Mouse (Mus musculus): ENCODE results near the gene Akap7. TPM values are rescaled to one million over a fixed set of nuclear protein-coding genes. Genes with fewer than 3 reads are reported as not detected.

The Akap7 gene
- polyA plus RNA-seq, 1 experiment from 2014 or later, result 14.5 TPM

GRCm38 (mm10) chr10:25246173-25246572, 61.5 kb downstream of the Akap7 start:
- H3K27me3 ChIP-seq, result no peaks in the 10 kb centered on the region
- no peak overlapping the region for H3K4me2 ChIP-seq
- H3K36me3 ChIP-seq (ENCODE audit: poor library complexity, severe bottlenecking), result no peaks in the 10 kb centered on the region
- H3K27ac ChIP-seq, result no peak overlapping the region
- no peak overlapping the region for H3K4me3 ChIP-seq
- no peak overlapping the region for H3K9ac ChIP-seq
- no peaks in the 10 kb centered on the region for H3K9me3 ChIP-seq (replicated peaks)
- no peaks in the 10 kb centered on the region for H3K4me1 ChIP-seq
- 66% methylated on average over 4 of the region's 4 CpGs for WGBS
- peak; percentile 53; the same call in 1 of the 2 replicates for ATAC-seq

- Histone ChIP-seq H3K27ac (no peak overlapping the region), H3K27me3 (no peaks in the 10 kb centered on the region), H3K4me2 (no peak overlapping the region), H3K9ac (no peak overlapping the region), H3K9me3 (replicated peaks) (no peaks in the 10 kb centered on the region), H3K36me3 (ENCODE audit: poor library complexity, severe bottlenecking) (no peaks in the 10 kb centered on the region), H3K4me1 (no peaks in the 10 kb centered on the region), H3K4me3 (no peak overlapping the region)
- ATAC-seq, result peak; percentile 59; the same call in 1 of the 2 replicates
- WGBS, result 32% methylated on average over 9 of the region's 9 CpGs
Measured at GRCm38 (mm10) chr10:25239156-25239555, 68.5 kb downstream of the Akap7 start.

- Histone ChIP-seq H3K27ac (no peak overlapping the region), H3K9ac (no peak overlapping the region), H3K9me3 (replicated peaks) (no peaks in the 10 kb centered on the region), H3K4me3 (no peak overlapping the region), H3K4me2 (no peak overlapping the region), H3K36me3 (ENCODE audit: poor library complexity, severe bottlenecking) (no peaks in the 10 kb centered on the region), H3K27me3 (no peaks in the 10 kb centered on the region), H3K4me1 (0 out of 2 replicates have a peak, but pooled peaks cover 12% of the 10 kb centered on the region)
- WGBS, result 92% methylated on average over 1 of the region's 1 CpGs
- no peak for ATAC-seq
Measured at GRCm38 (mm10) chr10:25234080-25234479, 73.6 kb downstream of the Akap7 start.

- ATAC-seq, result no peak
- WGBS, result 69% methylated on average over 3 of the region's 3 CpGs
- no peak overlapping the region for H3K4me2 ChIP-seq
- H3K9me3 ChIP-seq (replicated peaks), result no peaks in the 10 kb centered on the region
- no peaks in the 10 kb centered on the region for H3K27me3 ChIP-seq
- H3K4me3 ChIP-seq, result no peak overlapping the region
- no peak overlapping the region for H3K9ac ChIP-seq
- no peaks in the 10 kb centered on the region for H3K36me3 ChIP-seq (ENCODE audit: poor library complexity, severe bottlenecking)
- no peak overlapping the region for H3K27ac ChIP-seq
- H3K4me1 ChIP-seq, result 0 out of 2 replicates have a peak, but pooled peaks cover 12% of the 10 kb centered on the region
Measured at GRCm38 (mm10) chr10:25232700-25233099, 75.0 kb downstream of the Akap7 start.

- Histone ChIP-seq H3K9ac (no peak overlapping the region), H3K27ac (no peak overlapping the region), H3K27me3 (no peaks in the 10 kb centered on the region), H3K4me2 (no peak overlapping the region), H3K36me3 (ENCODE audit: poor library complexity, severe bottlenecking) (no peaks in the 10 kb centered on the region), H3K9me3 (replicated peaks) (no peaks in the 10 kb centered on the region), H3K4me3 (no peak overlapping the region), H3K4me1 (0 out of 2 replicates have a peak, but pooled peaks cover 12% of the 10 kb centered on the region)
- WGBS, result 23% methylated on average over 5 of the region's 5 CpGs
- peak; percentile 41; the same call in 1 of the 2 replicates for ATAC-seq
Measured at GRCm38 (mm10) chr10:25231358-25231757, 76.3 kb downstream of the Akap7 start.

- Histone ChIP-seq H3K4me1 (no peaks in the 10 kb centered on the region), H3K4me3 (no peak overlapping the region), H3K27ac (no peak overlapping the region), H3K36me3 (ENCODE audit: poor library complexity, severe bottlenecking) (no peaks in the 10 kb centered on the region), H3K9me3 (replicated peaks) (no peaks in the 10 kb centered on the region), H3K27me3 (no peaks in the 10 kb centered on the region), H3K9ac (no peak overlapping the region), H3K4me2 (no peak overlapping the region)
- 94% methylated on average over 5 of the region's 5 CpGs for WGBS
- no peak for ATAC-seq
Measured at GRCm38 (mm10) chr10:25224371-25224770, 83.3 kb downstream of the Akap7 start.

- Histone ChIP-seq H3K4me2 (no peak overlapping the region), H3K9me3 (replicated peaks) (no peaks in the 10 kb centered on the region), H3K27me3 (no peaks in the 10 kb centered on the region), H3K4me3 (no peak overlapping the region), H3K36me3 (ENCODE audit: poor library complexity, severe bottlenecking) (no peaks in the 10 kb centered on the region), H3K27ac (no peak overlapping the region), H3K4me1 (no peaks in the 10 kb centered on the region), H3K9ac (no peak overlapping the region)
- ATAC-seq, result no peak
- WGBS, result 90% methylated on average over 3 of the region's 3 CpGs
Measured at GRCm38 (mm10) chr10:25220754-25221153, 86.9 kb downstream of the Akap7 start.

GRCm38 (mm10) chr10:25219901-25220495, 87.7 kb downstream of the Akap7 start:
- WGBS, result 87% methylated on average over 15 of the region's 15 CpGs

GRCm38 (mm10) chr10:25219220-25219628, 88.4 kb downstream of the Akap7 start:
- no peaks in the 10 kb centered on the region for H3K9me3 ChIP-seq (replicated peaks)
- H3K9ac ChIP-seq, result no peak overlapping the region
- ATAC-seq, result peak; percentile 85
- no peaks in the 10 kb centered on the region for H3K4me1 ChIP-seq
- no peaks in the 10 kb centered on the region for H3K27me3 ChIP-seq
- peak overlapping the region; percentile 27 for H3K4me2 ChIP-seq
- no peak overlapping the region for H3K27ac ChIP-seq
- H3K36me3 ChIP-seq (ENCODE audit: poor library complexity, severe bottlenecking), result no peaks in the 10 kb centered on the region
- no peak overlapping the region for H3K4me3 ChIP-seq
- WGBS, result 14% methylated on average over 7 of the region's 7 CpGs

More at GRCm38 (mm10) chr10:25219901-25220495, 87.7 kb downstream of the Akap7 start:
- H3K4me3 ChIP-seq, result no peak overlapping the region
- H3K4me2 ChIP-seq, result no peak overlapping the region
- ATAC-seq, result no peak
- H3K27me3 ChIP-seq, result no peaks in the 10 kb centered on the region
- H3K27ac ChIP-seq, result no peak overlapping the region
- H3K9ac ChIP-seq, result no peak overlapping the region
- H3K4me1 ChIP-seq, result no peaks in the 10 kb centered on the region
- H3K36me3 ChIP-seq (ENCODE audit: poor library complexity, severe bottlenecking), result no peaks in the 10 kb centered on the region
- H3K9me3 ChIP-seq (replicated peaks), result no peaks in the 10 kb centered on the region

GRCm38 (mm10) chr10:25218746-25219145, 88.9 kb downstream of the Akap7 start:
- no peak overlapping the region for H3K4me3 ChIP-seq
- H3K36me3 ChIP-seq (ENCODE audit: poor library complexity, severe bottlenecking), result no peaks in the 10 kb centered on the region
- no peak for ATAC-seq
- 74% methylated on average over 7 of the region's 7 CpGs for WGBS
- no peak overlapping the region for H3K9ac ChIP-seq
- H3K4me2 ChIP-seq, result no peak overlapping the region
- no peak overlapping the region for H3K27ac ChIP-seq
- no peaks in the 10 kb centered on the region for H3K27me3 ChIP-seq
- no peaks in the 10 kb centered on the region for H3K4me1 ChIP-seq
- H3K9me3 ChIP-seq (replicated peaks), result no peaks in the 10 kb centered on the region

- WGBS, result 85% methylated on average over 3 of the region's 3 CpGs
- H3K27me3 ChIP-seq, result no peaks in the 10 kb centered on the region
- H3K4me1 ChIP-seq, result no peaks in the 10 kb centered on the region
- H3K9me3 ChIP-seq (replicated peaks), result no peaks in the 10 kb centered on the region
- H3K27ac ChIP-seq, result no peak overlapping the region
- no peak overlapping the region for H3K9ac ChIP-seq
- H3K4me3 ChIP-seq, result no peak overlapping the region
- no peak for ATAC-seq
- no peaks in the 10 kb centered on the region for H3K36me3 ChIP-seq (ENCODE audit: poor library complexity, severe bottlenecking)
- H3K4me2 ChIP-seq, result no peak overlapping the region
Measured at GRCm38 (mm10) chr10:25215977-25216376, 91.7 kb downstream of the Akap7 start.

- no peaks in the 10 kb centered on the region for H3K27me3 ChIP-seq
- H3K9ac ChIP-seq, result no peak overlapping the region
- no peak overlapping the region for H3K4me2 ChIP-seq
- H3K36me3 ChIP-seq (ENCODE audit: poor library complexity, severe bottlenecking), result no peaks in the 10 kb centered on the region
- no peak for ATAC-seq
- no peaks in the 10 kb centered on the region for H3K4me1 ChIP-seq
- H3K27ac ChIP-seq, result no peak overlapping the region
- no peak overlapping the region for H3K4me3 ChIP-seq
- WGBS, result 91% methylated on average over 4 of the region's 4 CpGs
- H3K9me3 ChIP-seq (replicated peaks), result no peaks in the 10 kb centered on the region
Measured at GRCm38 (mm10) chr10:25213716-25214115, 94.0 kb downstream of the Akap7 start.

GRCm38 (mm10) chr10:25208619-25209018, 99.1 kb downstream of the Akap7 start:
- no peaks in the 10 kb centered on the region for H3K9me3 ChIP-seq (replicated peaks)
- H3K9ac ChIP-seq, result no peak overlapping the region
- ATAC-seq, result no peak
- H3K4me2 ChIP-seq, result no peak overlapping the region
- no peaks in the 10 kb centered on the region for H3K27me3 ChIP-seq
- no peak overlapping the region for H3K4me3 ChIP-seq
- H3K36me3 ChIP-seq (ENCODE audit: poor library complexity, severe bottlenecking), result no peaks in the 10 kb centered on the region
- no peaks in the 10 kb centered on the region for H3K4me1 ChIP-seq
- no peak overlapping the region for H3K27ac ChIP-seq
- WGBS, result 33% methylated on average over 7 of the region's 7 CpGs
